Mouse (Mus musculus) central nervous system, embryonic 11.5 days (tissue): ENCODE measurements around the gene Lrg1. TPM values are rescaled to one million over a fixed set of nuclear protein-coding genes. Genes with fewer than 3 reads are reported as not detected.

ENCODE experiments used
- polyA plus RNA-seq: library from polyadenylated mRNA; depleted of rRNA; stranded (reverse); fragments of >200 nt; gene quantifications from 2 replicates; pipeline ENCODE4 v1.2.3, GENCODE M21; 2012; rRNA removed

Lrg1 gene
- 0.06 and 0.07 TPM in 2 replicates for polyA plus RNA-seq

GRCm38 (mm10) chr17:56121826-56122225, at the start of gene Lrg1:
Lrg1 (minus strand) TSS chr17:56122001.

GRCm38 (mm10) chr17:56162231-56162774, 40.5 kb upstream of the Lrg1 start, which contains the start of gene Tnfaip8l1:
Tnfaip8l1 (plus strand) TSS chr17:56162477.

GRCm38 (mm10) chr17:56139858-56140595, 18.2 kb upstream of the Lrg1 start, which contains the start of gene Sema6b:
Sema6b (minus strand) TSS chr17:56140343.

GRCm38 (mm10) chr17:56117251-56117710, 4.5 kb downstream of the Lrg1 start, which contains the start of gene Plin5:
Plin5 (minus strand) TSS chr17:56117596.

GRCm38 (mm10) chr17:56109219-56110051, 12.4 kb downstream of the Lrg1 start, which contains the start of gene Plin4:
Plin4 (minus strand) TSS chr17:56109803.

GRCm38 (mm10) chr17:56078880-56079795, 42.7 kb downstream of the Lrg1 start, which contains the start of gene Hdgfl2:
Hdgfl2 (plus strand) TSS chr17:56079634.

GRCm38 (mm10) chr17:56074827-56075208, 47.0 kb downstream of the Lrg1 start, which contains the start of gene Ubxn6:
Ubxn6 (minus strand) TSS chr17:56075028.

Other genes starting within 250 kb of the Lrg1 start
- gene Zfp119a, start 243.1 kb downstream of the Lrg1 start, polyA plus RNA-seq: 2.8 and 4.9 TPM in 2 replicates
- 6.1 and 10.3 TPM in 2 replicates for gene Zfp959, start 229.9 kb downstream of the Lrg1 start, polyA plus RNA-seq
- gene Zfp119b, start 172.5 kb downstream of the Lrg1 start, polyA plus RNA-seq: 2.0 and 3.3 TPM in 2 replicates
- 1.7 and 2.3 TPM in 2 replicates for gene Ebi3, start 169.4 kb downstream of the Lrg1 start, polyA plus RNA-seq
- gene Yju2, start 162.9 kb downstream of the Lrg1 start, polyA plus RNA-seq: 18.2 and 21.1 TPM in 2 replicates
- 104 and 121 TPM in 2 replicates for gene Shd, start 151.5 kb downstream of the Lrg1 start, polyA plus RNA-seq
- gene Fsd1, start 135.5 kb downstream of the Lrg1 start, polyA plus RNA-seq: 49.5 and 55.5 TPM in 2 replicates
- 4.7 and 5.8 TPM in 2 replicates for gene Stap2, start 116.4 kb downstream of the Lrg1 start, polyA plus RNA-seq
- 164 and 185 TPM in 2 replicates for gene Mpnd, start 116.3 kb downstream of the Lrg1 start, polyA plus RNA-seq
- gene Sh3gl1, start 85.4 kb downstream of the Lrg1 start, polyA plus RNA-seq: 77.7 and 92.3 TPM in 2 replicates
- gene Chaf1a, start 81.6 kb downstream of the Lrg1 start, polyA plus RNA-seq: 35.8 and 121 TPM in 2 replicates
- gene Ubxn6, start 47.0 kb downstream of the Lrg1 start, polyA plus RNA-seq: 47.3 and 53.2 TPM in 2 replicates
- gene Hdgfl2, start 42.4 kb downstream of the Lrg1 start, polyA plus RNA-seq: 143 and 299 TPM in 2 replicates
- gene Plin4, start 12.2 kb downstream of the Lrg1 start, polyA plus RNA-seq: 0.04 and 0.06 TPM in 2 replicates
- gene Plin5, start 4.4 kb downstream of the Lrg1 start, polyA plus RNA-seq: 0.11 and 0.13 TPM in 2 replicates
- 7.0 and 7.3 TPM in 2 replicates for gene Sema6b, start 18.3 kb upstream of the Lrg1 start, polyA plus RNA-seq
- gene Tnfaip8l1, start 40.5 kb upstream of the Lrg1 start, polyA plus RNA-seq: 4.8 and 6.9 TPM in 2 replicates
- 50.1 and 59.6 TPM in 2 replicates for gene Mydgf, start 61.9 kb upstream of the Lrg1 start, polyA plus RNA-seq
- 40.9 and 49.3 TPM in 2 replicates for gene Dpp9, start 96.9 kb upstream of the Lrg1 start, polyA plus RNA-seq
- gene Fem1a, start 134.8 kb upstream of the Lrg1 start, polyA plus RNA-seq: 13.1 and 15.6 TPM in 2 replicates
- 2.1 and 4.8 TPM in 2 replicates for gene Ticam1, start 154.8 kb upstream of the Lrg1 start, polyA plus RNA-seq
- 15.0 and 22.5 TPM in 2 replicates for gene Plin3, start 170.9 kb upstream of the Lrg1 start, polyA plus RNA-seq
- not detected in 2 replicates for gene Arrdc5, start 178.3 kb upstream of the Lrg1 start, polyA plus RNA-seq
- gene Uhrf1, start 181.3 kb upstream of the Lrg1 start, polyA plus RNA-seq: 152 and 161 TPM in 2 replicates
- gene Kdm4b, start 204.1 kb upstream of the Lrg1 start, polyA plus RNA-seq: 36.0 and 42.0 TPM in 2 replicates